Mouse (Mus musculus): Measurements from ENCODE around the gene Hcfc1r1. TPM values are rescaled to one million over a fixed set of nuclear protein-coding genes. Genes with fewer than 3 reads are reported as not detected.

Gene Hcfc1r1
- polyA plus RNA-seq, 1 experiment from 2014 or later, result 90.3 TPM

- no peak for ATAC-seq (replicated peaks)
- Histone ChIP-seq H3K36me3 (no peaks in the 10 kb centered on the region), H3K4me2 (replicated peaks) (no peak within 1 kb of the TSS), H3K27ac (replicated peaks) (no peak within 1 kb of the TSS), H3K9me3 (no peaks in the 10 kb centered on the region), H3K9ac (replicated peaks) (no peak within 1 kb of the TSS), H3K27me3 (peaks cover 41% of the 10 kb centered on the region), H3K4me1 (0 out of 2 replicates have a peak, but pooled peaks cover 5% of the 10 kb centered on the region), H3K4me3 (no peak within 1 kb of the TSS)
- 5% methylated on average over 27 of the region's 27 CpGs for WGBS
These were observed 13.1 kb upstream of the Hcfc1r1 start, which contains the start of gene Bicdl2 for GRCm38 (mm10) chr17:23660117-23660875. Bicdl2 (plus strand) TSS chr17:23660506.

DNA sequence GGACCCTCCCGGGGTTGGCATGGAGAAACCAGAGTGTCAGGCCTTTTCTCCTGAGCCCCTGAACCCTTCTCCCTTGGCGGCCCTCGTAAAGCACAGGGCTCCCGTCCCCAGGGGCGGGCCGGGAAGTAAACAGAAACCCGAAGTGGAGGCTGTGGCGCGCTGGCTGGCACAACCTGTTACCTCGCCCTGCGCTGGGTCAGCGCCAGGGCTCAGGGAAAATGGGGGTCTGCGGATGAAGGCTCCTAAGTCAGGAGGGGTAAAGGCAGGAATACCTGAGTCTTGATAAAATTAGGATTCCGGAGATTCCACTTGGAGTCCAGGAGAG, 12.6 kb upstream of the Hcfc1r1 start:
- no peak for ATAC-seq (replicated peaks)
- H3K4me1 ChIP-seq, result 0 out of 2 replicates have a peak, but pooled peaks cover 5% of the 10 kb centered on the region
- no peak overlapping the region for H3K27ac ChIP-seq (replicated peaks)
- H3K9ac ChIP-seq (replicated peaks), result no peak overlapping the region
- H3K9me3 ChIP-seq, result no peaks in the 10 kb centered on the region
- H3K4me3 ChIP-seq, result no peak overlapping the region
- peaks cover 41% of the 10 kb centered on the region for H3K27me3 ChIP-seq
- H3K4me2 ChIP-seq (replicated peaks), result no peak overlapping the region
- H3K36me3 ChIP-seq, result no peaks in the 10 kb centered on the region
- WGBS, result 2% methylated on average over 14 of the region's 14 CpGs

GRCm38 (mm10) chr17:23661526-23661925, 11.9 kb upstream of the Hcfc1r1 start:
- H3K4me3 ChIP-seq, result no peak overlapping the region
- 0 out of 2 replicates have a peak, but pooled peaks cover 1% of the 10 kb centered on the region for H3K36me3 ChIP-seq
- H3K27ac ChIP-seq (replicated peaks), result no peak overlapping the region
- no peak for ATAC-seq (replicated peaks)
- WGBS, result 3% methylated on average over 9 of the region's 9 CpGs
- 0 out of 2 replicates have a peak, but pooled peaks cover 5% of the 10 kb centered on the region for H3K4me1 ChIP-seq
- H3K27me3 ChIP-seq, result peaks cover 41% of the 10 kb centered on the region
- H3K4me2 ChIP-seq (replicated peaks), result no peak overlapping the region
- H3K9me3 ChIP-seq, result no peaks in the 10 kb centered on the region
- H3K9ac ChIP-seq (replicated peaks), result no peak overlapping the region

DNA sequence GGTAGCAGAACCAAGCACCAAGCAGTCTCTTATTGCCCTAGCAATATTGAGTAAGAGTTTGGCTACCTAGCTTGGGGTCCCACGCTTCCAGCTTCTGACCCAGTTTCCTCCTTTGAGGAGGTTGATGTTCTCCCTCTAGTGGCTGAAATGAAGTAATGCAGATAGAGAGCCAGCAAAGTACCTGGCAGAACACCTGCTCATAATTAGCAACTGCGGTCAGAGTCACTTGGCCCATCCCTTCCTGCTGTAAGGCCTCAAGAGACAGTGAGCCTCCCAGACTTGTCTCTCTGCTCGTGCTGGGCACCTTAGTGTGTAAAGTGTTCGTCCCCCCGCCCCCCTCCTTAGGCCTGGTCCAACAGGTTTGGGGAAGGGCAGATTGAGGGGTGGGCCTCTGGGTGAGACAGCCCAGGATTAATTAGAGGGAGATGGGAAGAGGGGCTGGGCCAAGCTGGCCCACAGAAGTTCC, 8.8 kb upstream of the Hcfc1r1 start:
- no peak overlapping the region for H3K27ac ChIP-seq (replicated peaks)

DNA sequence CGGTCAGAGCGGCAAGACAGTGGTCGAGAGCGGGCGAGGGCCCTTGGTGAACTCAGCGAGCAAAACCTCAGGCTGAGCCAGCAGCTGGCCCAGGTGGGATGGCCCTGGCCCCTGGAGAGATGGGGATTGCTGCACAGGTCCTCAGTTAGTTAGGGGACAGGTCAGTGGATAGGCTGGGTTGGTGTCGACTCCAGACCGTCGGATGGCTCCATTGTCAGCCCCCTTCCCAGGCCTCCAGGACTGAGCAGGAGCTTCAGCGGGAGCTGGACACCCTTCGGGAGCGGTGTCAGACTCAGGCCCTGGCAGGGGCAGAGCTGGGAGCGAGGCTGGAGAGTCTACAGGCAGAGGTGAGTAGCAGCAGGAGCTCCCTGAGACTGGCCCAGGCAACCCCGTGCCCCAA, 7.9 kb upstream of the Hcfc1r1 start:
- H3K27ac ChIP-seq (replicated peaks), result no peak overlapping the region
- 80% methylated on average over 14 of the region's 14 CpGs for WGBS
- no peak for ATAC-seq (replicated peaks)

More for the DNA sequence above, 8.8 kb upstream of the Hcfc1r1 start:
- Histone ChIP-seq H3K4me2 (replicated peaks) (no peak overlapping the region), H3K4me1 (0 out of 2 replicates have a peak, but pooled peaks cover 5% of the 10 kb centered on the region), H3K36me3 (peaks cover 8% of the 10 kb centered on the region; the same call in 1 of the 2 replicates), H3K9ac (replicated peaks) (no peak overlapping the region), H3K9me3 (no peaks in the 10 kb centered on the region), H3K27me3 (peaks cover 36% of the 10 kb centered on the region), H3K4me3 (no peak overlapping the region)
- ATAC-seq (replicated peaks), result peak; percentile 31; the same call in 1 of the 2 replicates
- WGBS, result 7% methylated on average over 5 of the region's 5 CpGs

GRCm38 (mm10) chr17:23670516-23671074, 2.8 kb upstream of the Hcfc1r1 start:
- ATAC-seq (replicated peaks), result no peak
- 86% methylated on average over 7 of the region's 7 CpGs for WGBS
- no peak overlapping the region for H3K4me2 ChIP-seq (replicated peaks)
- 0 out of 2 replicates have a peak, but pooled peaks cover 3% of the 10 kb centered on the region for H3K27me3 ChIP-seq
- no peak overlapping the region for H3K4me3 ChIP-seq
- H3K36me3 ChIP-seq, result peaks cover 8% of the 10 kb centered on the region; the same call in 1 of the 2 replicates
- H3K9me3 ChIP-seq, result no peaks in the 10 kb centered on the region
- no peak overlapping the region for H3K9ac ChIP-seq (replicated peaks)
- H3K4me1 ChIP-seq, result peaks cover 24% of the 10 kb centered on the region
- H3K27ac ChIP-seq (replicated peaks), result no peak overlapping the region

More for the DNA sequence above, 7.9 kb upstream of the Hcfc1r1 start:
- H3K27me3 ChIP-seq, result peaks cover 27% of the 10 kb centered on the region
- H3K4me2 ChIP-seq (replicated peaks), result no peak overlapping the region
- H3K9ac ChIP-seq (replicated peaks), result no peak overlapping the region
- H3K4me3 ChIP-seq, result no peak overlapping the region
- H3K4me1 ChIP-seq, result 0 out of 2 replicates have a peak, but pooled peaks cover 2% of the 10 kb centered on the region
- H3K9me3 ChIP-seq, result no peaks in the 10 kb centered on the region
- H3K36me3 ChIP-seq, result peaks cover 8% of the 10 kb centered on the region; the same call in 1 of the 2 replicates

DNA sequence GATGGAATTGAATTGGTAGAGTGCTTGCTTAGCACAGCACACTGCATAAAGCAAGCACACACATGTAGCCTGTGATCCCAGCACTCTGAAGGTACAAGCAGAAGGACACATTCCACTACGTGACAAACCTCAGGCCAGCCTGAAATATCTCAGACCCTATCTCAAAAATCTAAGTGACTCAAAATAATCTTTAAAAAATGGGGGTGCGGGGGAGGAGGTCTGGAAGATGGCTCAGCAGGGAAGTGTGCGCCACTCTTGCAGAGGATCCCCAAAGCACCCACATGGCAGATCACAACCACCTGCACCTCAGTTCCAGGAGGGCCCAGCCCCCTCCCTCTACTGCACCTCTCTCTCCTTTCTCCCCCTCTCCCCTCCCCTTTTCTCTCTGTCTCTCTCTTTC, 1.9 kb upstream of the Hcfc1r1 start:
- no peak for ATAC-seq (replicated peaks)
- H3K9ac ChIP-seq (replicated peaks), result no peak overlapping the region
- peaks cover 11% of the 10 kb centered on the region; the same call in 1 of the 2 replicates for H3K27me3 ChIP-seq
- H3K4me3 ChIP-seq, result no peak overlapping the region
- peaks cover 34% of the 10 kb centered on the region for H3K4me1 ChIP-seq
- 97% methylated on average over 3 of the region's 3 CpGs for WGBS
- peaks cover 7% of the 10 kb centered on the region; the same call in 1 of the 2 replicates for H3K36me3 ChIP-seq
- no peak overlapping the region for H3K27ac ChIP-seq (replicated peaks)
- no peaks in the 10 kb centered on the region for H3K9me3 ChIP-seq
- H3K4me2 ChIP-seq (replicated peaks), result no peak overlapping the region

GRCm38 (mm10) chr17:23672761-23673160, 635 bp upstream of the Hcfc1r1 start:
- Histone ChIP-seq H3K36me3 (peaks cover 5% of the 10 kb centered on the region; the same call in 1 of the 2 replicates), H3K4me1 (peaks cover 42% of the 10 kb centered on the region), H3K4me2 (replicated peaks) (peak overlapping the region; percentile 59), H3K9me3 (no peaks in the 10 kb centered on the region), H3K9ac (replicated peaks) (0 out of 2 replicates have a peak overlapping the region, but pooled peaks have one; percentile 61), H3K4me3 (peak overlapping the region; percentile 69), H3K27me3 (peaks cover 11% of the 10 kb centered on the region; the same call in 1 of the 2 replicates), H3K27ac (replicated peaks) (no peak overlapping the region)
- ATAC-seq (replicated peaks), result no peak; the same call in 1 of the 2 replicates
- 66% methylated on average over 3 of the region's 3 CpGs for WGBS

DNA sequence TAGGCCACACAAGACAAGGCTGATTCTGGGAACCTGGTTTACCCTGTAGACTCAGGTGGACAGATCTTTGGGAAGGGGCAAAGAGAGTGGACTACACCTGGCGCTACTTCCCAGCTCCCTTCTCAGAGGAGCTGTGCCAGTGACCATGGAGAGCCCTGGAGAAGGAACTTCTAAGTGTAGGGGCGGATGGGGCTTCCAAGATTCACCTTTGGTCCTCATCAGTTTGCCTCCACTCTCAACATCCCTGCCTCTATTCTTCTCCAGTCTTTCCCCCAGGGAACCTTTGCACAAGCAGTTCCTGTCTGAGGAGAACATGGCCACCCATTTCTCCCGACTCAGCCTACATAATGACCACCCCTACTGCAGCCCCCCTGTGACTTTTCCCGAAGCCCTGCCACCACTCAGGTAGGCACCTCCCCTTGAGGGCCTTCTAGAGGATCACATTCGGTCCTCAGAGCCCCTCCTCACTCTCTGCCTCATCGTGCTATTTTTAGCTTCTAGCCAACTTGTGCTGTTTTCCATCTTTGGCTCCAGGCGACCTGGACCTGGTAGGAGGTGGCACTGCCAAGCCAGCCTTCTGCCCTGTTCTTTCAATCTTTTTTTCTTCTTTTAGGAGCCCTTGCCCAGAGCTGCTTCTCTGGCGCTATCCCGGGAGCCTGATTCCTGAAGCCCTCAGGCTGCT, 1.0 kb downstream of the Hcfc1r1 start:
- no peak overlapping the region for H3K27ac ChIP-seq (replicated peaks)
- H3K36me3 ChIP-seq, result no peaks in the 10 kb centered on the region; the same call in 1 of the 2 replicates
- WGBS, result 40% methylated on average over 9 of the region's 9 CpGs

GRCm38 (mm10) chr17:23675127-23675526, 1.7 kb downstream of the Hcfc1r1 start:
- Histone ChIP-seq H3K4me2 (replicated peaks) (peak overlapping the region; percentile 59; the same call in 1 of the 2 replicates), H3K9ac (replicated peaks) (no peak overlapping the region), H3K4me1 (peaks cover 49% of the 10 kb centered on the region), H3K27ac (replicated peaks) (no peak overlapping the region), H3K4me3 (peak overlapping the region; percentile 69; the same call in 1 of the 2 replicates), H3K36me3 (no peaks in the 10 kb centered on the region; the same call in 1 of the 2 replicates), H3K27me3 (peaks cover 29% of the 10 kb centered on the region), H3K9me3 (no peaks in the 10 kb centered on the region)
- ATAC-seq (replicated peaks), result no peak
- 48% methylated on average over 5 of the region's 5 CpGs for WGBS

More for the DNA sequence above, 1.0 kb downstream of the Hcfc1r1 start:
- no peaks in the 10 kb centered on the region for H3K9me3 ChIP-seq
- no peak for ATAC-seq (replicated peaks)
- H3K4me1 ChIP-seq, result peaks cover 46% of the 10 kb centered on the region
- H3K27me3 ChIP-seq, result peaks cover 22% of the 10 kb centered on the region
- peak overlapping the region; percentile 69 for H3K4me3 ChIP-seq
- H3K4me2 ChIP-seq (replicated peaks), result peak overlapping the region; percentile 59
- H3K9ac ChIP-seq (replicated peaks), result peak overlapping the region; percentile 61

- Histone ChIP-seq H3K27me3 (peaks cover 34% of the 10 kb centered on the region), H3K4me2 (replicated peaks) (peak overlapping the region; percentile 78), H3K9me3 (no peaks in the 10 kb centered on the region), H3K4me3 (peak overlapping the region; percentile 47), H3K36me3 (no peaks in the 10 kb centered on the region), H3K9ac (replicated peaks) (no peak overlapping the region), H3K27ac (replicated peaks) (no peak overlapping the region), H3K4me1 (peaks cover 49% of the 10 kb centered on the region)
- 15% methylated on average over 14 of the region's 15 CpGs for WGBS
- ATAC-seq (replicated peaks), result no peak
These were observed 2.3 kb downstream of the Hcfc1r1 start for GRCm38 (mm10) chr17:23675564-23676281.

Measured in forebrain, embryonic 15.5 days (tissue).